Mouse (Mus musculus): ENCODE measurements at regions not wholly inside any gene's neighbourhood (a gene's known extent, or its start where the extent isn't known, plus 50 kb on each side); places are given as distances from the start of the nearest gene placed in this dataset.
A peak's percentile ranks its signal among the peaks of the same experiment; 100 is the strongest.

- H3K9ac ChIP-seq (replicated peaks; ENCODE audit: low read length): no peak overlapping the region
- H3K36me3 ChIP-seq (ENCODE audit: insufficient read depth, low read length): no peaks in the 10 kb centered on the region
- no peak for ATAC-seq
- no peak overlapping the region for H3K4me3 ChIP-seq (ENCODE audit: low read length)
- no peak for TF ChIP-seq CTCF (IDR thresholded peaks at IDR 0.05; ENCODE audit: low read depth)
- no peak overlapping the region for H3K27ac ChIP-seq
- H3K4me1 ChIP-seq (ENCODE audit: insufficient read depth, low read length): no peaks in the 10 kb centered on the region
- 93% methylated on average over 6 of the region's 6 CpGs for WGBS
- DNase-seq (ENCODE audit: low spot score): no peak
- no peak overlapping the region for H3K4me2 ChIP-seq (ENCODE audit: low read depth, low read length)
- no peaks in the 10 kb centered on the region for H3K27me3 ChIP-seq (ENCODE audit: insufficient read depth, low read length)
- H3K9me3 ChIP-seq (ENCODE audit: low read length): no peaks in the 10 kb centered on the region
These were observed 179.1 kb downstream of the Shq1 start for GRCm38 (mm10) chr6:100491811-100492210.

- no peaks in the 10 kb centered on the region for H3K36me3 ChIP-seq (ENCODE audit: insufficient read depth, low read length)
- no peaks in the 10 kb centered on the region for H3K27me3 ChIP-seq (ENCODE audit: insufficient read depth, low read length)
- no peaks in the 10 kb centered on the region for H3K4me1 ChIP-seq (ENCODE audit: insufficient read depth, low read length)
- no peak overlapping the region for H3K4me2 ChIP-seq (ENCODE audit: low read depth, low read length)
- H3K27ac ChIP-seq: no peak overlapping the region
- no peaks in the 10 kb centered on the region for H3K9me3 ChIP-seq (ENCODE audit: low read length)
- no peak overlapping the region for H3K4me3 ChIP-seq (ENCODE audit: low read length)
- no peak overlapping the region for H3K9ac ChIP-seq (replicated peaks; ENCODE audit: low read length)
- no peak for TF ChIP-seq CTCF (IDR thresholded peaks at IDR 0.05; ENCODE audit: low read depth)
- 94% methylated on average over 7 of the region's 7 CpGs for WGBS
- DNase-seq (ENCODE audit: low spot score): no peak
- ATAC-seq: no peak
These were observed 179.8 kb downstream of the Shq1 start for GRCm38 (mm10) chr6:100490920-100491712.

GRCm38 (mm10) chr6:100483836-100484235, 187.1 kb downstream of the Shq1 start:
- H3K27ac ChIP-seq: no peak overlapping the region
- TF ChIP-seq CTCF (IDR thresholded peaks at IDR 0.05; ENCODE audit: low read depth): no peak

GRCm38 (mm10) chr6:100483084-100483810, 187.7 kb downstream of the Shq1 start:
- 16% methylated on average over 14 of the region's 14 CpGs for WGBS
- H3K36me3 ChIP-seq (ENCODE audit: insufficient read depth, low read length): no peaks in the 10 kb centered on the region
- H3K9ac ChIP-seq (replicated peaks; ENCODE audit: low read length): no peak overlapping the region
- DNase-seq (ENCODE audit: low spot score) (peak; percentile 20), ATAC-seq (no peak)
- 0 out of 2 replicates have a peak overlapping the region, but pooled peaks have one; percentile 3 for H3K4me2 ChIP-seq (ENCODE audit: low read depth, low read length)
- no peak for TF ChIP-seq CTCF (IDR thresholded peaks at IDR 0.05; ENCODE audit: low read depth)
- no peaks in the 10 kb centered on the region for H3K27me3 ChIP-seq (ENCODE audit: insufficient read depth, low read length)
- no peak overlapping the region for H3K27ac ChIP-seq
- peaks cover 8% of the 10 kb centered on the region; the same call in 1 of the 2 replicates for H3K9me3 ChIP-seq (ENCODE audit: low read length)
- peaks cover 6% of the 10 kb centered on the region; the same call in 1 of the 2 replicates for H3K4me1 ChIP-seq (ENCODE audit: insufficient read depth, low read length)
- no peak overlapping the region for H3K4me3 ChIP-seq (ENCODE audit: low read length)

More at GRCm38 (mm10) chr6:100483836-100484235, 187.1 kb downstream of the Shq1 start:
- H3K9me3 ChIP-seq (ENCODE audit: low read length): peaks cover 8% of the 10 kb centered on the region; the same call in 1 of the 2 replicates
- H3K27me3 ChIP-seq (ENCODE audit: insufficient read depth, low read length): no peaks in the 10 kb centered on the region
- H3K9ac ChIP-seq (replicated peaks; ENCODE audit: low read length): no peak overlapping the region
- WGBS: 78% methylated on average over 3 of the region's 3 CpGs
- ATAC-seq (no peak), DNase-seq (ENCODE audit: low spot score) (no peak)
- no peak overlapping the region for H3K4me2 ChIP-seq (ENCODE audit: low read depth, low read length)
- H3K4me3 ChIP-seq (ENCODE audit: low read length): no peak overlapping the region
- no peaks in the 10 kb centered on the region for H3K36me3 ChIP-seq (ENCODE audit: insufficient read depth, low read length)
- H3K4me1 ChIP-seq (ENCODE audit: insufficient read depth, low read length): peaks cover 6% of the 10 kb centered on the region; the same call in 1 of the 2 replicates

GRCm38 (mm10) chr6:100482572-100482971, 188.4 kb downstream of the Shq1 start:
- H3K27me3 ChIP-seq (ENCODE audit: insufficient read depth, low read length): no peaks in the 10 kb centered on the region
- TF ChIP-seq CTCF (IDR thresholded peaks at IDR 0.05; ENCODE audit: low read depth): no peak
- H3K4me2 ChIP-seq (ENCODE audit: low read depth, low read length): no peak overlapping the region
- peaks cover 6% of the 10 kb centered on the region; the same call in 1 of the 2 replicates for H3K4me1 ChIP-seq (ENCODE audit: insufficient read depth, low read length)
- no peak overlapping the region for H3K4me3 ChIP-seq (ENCODE audit: low read length)
- 27% methylated on average over 7 of the region's 7 CpGs for WGBS
- peaks cover 8% of the 10 kb centered on the region; the same call in 1 of the 2 replicates for H3K9me3 ChIP-seq (ENCODE audit: low read length)
- H3K36me3 ChIP-seq (ENCODE audit: insufficient read depth, low read length): no peaks in the 10 kb centered on the region
- no peak for DNase-seq (ENCODE audit: low spot score)
- no peak overlapping the region for H3K27ac ChIP-seq
- ATAC-seq: no peak
- H3K9ac ChIP-seq (replicated peaks; ENCODE audit: low read length): no peak overlapping the region

- DNase-seq (ENCODE audit: low spot score) (no peak), ATAC-seq (no peak)
- H3K4me3 ChIP-seq (ENCODE audit: low read length): no peak overlapping the region
- TF ChIP-seq CTCF (IDR thresholded peaks at IDR 0.05; ENCODE audit: low read depth): no peak
- no peak overlapping the region for H3K9ac ChIP-seq (replicated peaks; ENCODE audit: low read length)
- no peaks in the 10 kb centered on the region for H3K36me3 ChIP-seq (ENCODE audit: insufficient read depth, low read length)
- H3K27ac ChIP-seq: no peak overlapping the region
- peaks cover 6% of the 10 kb centered on the region; the same call in 1 of the 2 replicates for H3K9me3 ChIP-seq (ENCODE audit: low read length)
- no peak overlapping the region for H3K4me2 ChIP-seq (ENCODE audit: low read depth, low read length)
- H3K4me1 ChIP-seq (ENCODE audit: insufficient read depth, low read length): peaks cover 6% of the 10 kb centered on the region; the same call in 1 of the 2 replicates
- no peaks in the 10 kb centered on the region for H3K27me3 ChIP-seq (ENCODE audit: insufficient read depth, low read length)
- 82% methylated on average over 3 of the region's 3 CpGs for WGBS
These were observed 190.4 kb downstream of the Shq1 start for GRCm38 (mm10) chr6:100480525-100480924.
